Mouse (Mus musculus): ENCODE measurements around the gene Dmap1. TPM values are rescaled to one million over a fixed set of nuclear protein-coding genes. Genes with fewer than 3 reads are reported as not detected.

Dmap1 gene
- total RNA-seq (2012; rRNA removed): 39.3 and 42.2 TPM in 2 replicates
- total RNA-seq (2014; rRNA removed): 39.3 and 42.6 TPM in 2 replicates
- polyA plus RNA-seq (2012; ENCODE audit: insufficient read length, low read depth): 43.4 and 44.5 TPM in 2 replicates

DNA sequence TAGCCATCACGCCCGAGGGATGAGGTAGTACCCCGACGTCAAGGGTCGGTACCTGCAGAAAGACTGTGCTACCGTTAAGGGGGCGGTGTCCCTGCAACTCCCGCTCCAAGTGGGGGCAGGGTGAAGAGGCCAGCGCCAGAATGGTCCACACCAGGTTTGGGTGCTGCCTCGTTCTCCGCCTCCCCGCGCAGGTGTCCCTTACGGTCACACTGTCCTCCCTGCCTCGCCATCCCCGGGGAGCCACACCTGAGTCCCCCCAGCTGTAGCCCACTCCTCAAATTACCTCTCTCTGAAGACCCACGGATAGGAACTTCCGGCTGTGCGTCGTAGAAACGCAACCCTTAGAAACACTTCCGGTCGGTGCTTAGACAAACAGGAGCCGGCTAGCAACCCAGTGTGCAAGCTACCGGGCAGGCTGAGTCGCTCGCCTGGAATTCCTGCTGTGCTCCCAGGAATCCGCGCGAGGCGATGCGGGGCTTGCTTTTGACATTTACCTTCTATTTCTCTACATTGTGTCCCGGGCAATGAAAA is at the start of gene Dmap1:
Gene Dmap1 (minus strand): TSS at position 343 of the 531 bp plus-strand sequence.
- H3K4me1 ChIP-seq (ENCODE audit: control insufficient read depth in 1 of 2, insufficient read depth in 2 of 2): peaks cover 2 to 13% of the 10 kb centered on the region in 2 experiments; a peak in 3 of 4 replicates
- dilution Hi-C loops (cut with MboI; ENCODE audit: extremely low pct_ligation_motif_present, extremely low pct_unique_long_range_greater_than_20kb, low sequenced_read_pairs) (no loop called here), in situ Hi-C loops (cut with MboI; ENCODE audit: low pct_ligation_motif_present, low pct_unique_long_range_greater_than_20kb, low sequenced_read_pairs) (no loop called here)

DNA sequence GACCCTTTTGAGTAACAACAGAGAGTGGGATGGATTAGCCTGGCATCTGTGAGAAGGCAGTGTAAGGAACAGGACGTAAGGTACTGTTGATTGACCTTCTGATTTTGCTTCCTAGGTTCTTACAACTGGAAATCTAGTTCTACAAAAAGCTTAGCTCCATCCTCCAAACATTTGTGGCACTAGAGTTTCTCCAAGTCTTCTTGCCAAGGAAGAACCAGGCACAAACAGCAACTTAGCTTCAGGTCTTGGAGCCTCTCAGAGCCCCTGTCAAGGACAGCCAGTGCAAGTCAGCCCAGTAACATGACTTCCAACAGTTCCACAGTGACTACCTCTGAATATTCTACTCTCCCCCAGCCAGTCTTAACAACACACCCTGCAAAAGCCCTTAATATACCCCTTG is 42.0 kb upstream of the Dmap1 start, which contains the start of gene Gm12845:
Gene Gm12845 (plus strand): TSS at position 301 of the 400 bp plus-strand sequence.
- Histone ChIP-seq H3K27me3 (replicated peaks) (peaks cover 12% of the 10 kb centered on the region), H3K4me2 (ENCODE audit: insufficient read depth, low read depth, poor library complexity, severe bottlenecking) (no peak within 1 kb of the TSS), H3K36me3 (replicated peaks in 1 of 2; ENCODE audit: control insufficient read depth in 1 of 2, insufficient read depth in 1 of 2, low read length in 1 of 2) (no peaks in the 10 kb centered on the region), H3K4me3 (replicated peaks in 1 of 3; ENCODE audit: low read depth in 2 of 3, low read length in 2 of 3, poor library complexity in 1 of 3) (no peak within 1 kb of the TSS), H3K79me2 (replicated peaks; ENCODE audit: control insufficient read depth, extremely low read depth, insufficient read depth, poor library complexity, severe bottlenecking) (no peaks in the 10 kb centered on the region), H3K9me3 (replicated peaks; ENCODE audit: low read length) (no peaks in the 10 kb centered on the region), H3K27ac (ENCODE audit: insufficient read depth, low read depth) (no peak within 1 kb of the TSS), H3K9ac (ENCODE audit: insufficient read depth, low read depth) (no peak within 1 kb of the TSS), H3K4me1 (ENCODE audit: control insufficient read depth in 1 of 2, insufficient read depth in 2 of 2) (no peaks in the 10 kb centered on the region)
- no peak for DNase-seq (ENCODE audit: extremely low read depth)
- in situ Hi-C loops (cut with MboI; ENCODE audit: low pct_ligation_motif_present, low pct_unique_long_range_greater_than_20kb, low sequenced_read_pairs) (no loop called here), dilution Hi-C loops (cut with MboI; ENCODE audit: extremely low pct_ligation_motif_present, extremely low pct_unique_long_range_greater_than_20kb, low sequenced_read_pairs) (no loop called here)
- TF ChIP-seq ZC3H11A (IDR thresholded peaks at IDR 0.05; ENCODE audit: low read depth, low read length) (no peak), E2F4 (IDR thresholded peaks at IDR 0.05; ENCODE audit: insufficient replicate concordance, low read depth, low read length) (no peak), SIN3A (IDR thresholded peaks at IDR 0.05; ENCODE audit: low read length) (no peak), NRF1 (IDR thresholded peaks at IDR 0.05; ENCODE audit: low read depth, low read length) (no peak), POLR2A (IDR thresholded peaks at IDR 0.05; ENCODE audit: low read depth, low read length) (no peak), USF1 (IDR thresholded peaks at IDR 0.05; ENCODE audit: low read depth, low read length) (no peak), HCFC1 (IDR thresholded peaks at IDR 0.05; ENCODE audit: low read depth, low read length) (no peak), MAZ (IDR thresholded peaks at IDR 0.05; ENCODE audit: low read depth, low read length) (no peak), CHD1 (IDR thresholded peaks at IDR 0.05; ENCODE audit: low read depth, low read length) (no peak), RCOR1 (conservative IDR thresholded peaks at IDR 0.05; ENCODE audit: low read depth, low read length) (no peak), SMC3 (IDR thresholded peaks at IDR 0.05; ENCODE audit: low read depth, low read length) (no peak), JUND (conservative IDR thresholded peaks at IDR 0.05; ENCODE audit: low read depth, low read length) (no peak), GABPA (IDR thresholded peaks at IDR 0.05; ENCODE audit: insufficient replicate concordance, low read depth, low read length) (no peak), NELFE (IDR thresholded peaks at IDR 0.05; ENCODE audit: low read depth, low read length) (no peak), USF2 (conservative IDR thresholded peaks at IDR 0.05; ENCODE audit: low read depth, low read length) (no peak), POLR2AphosphoS2 (IDR thresholded peaks at IDR 0.05; ENCODE audit: low read depth, low read length) (no peak), ETS1 (conservative IDR thresholded peaks at IDR 0.05; ENCODE audit: low read depth, low read length) (no peak)

More for the DNA sequence above, at the start of gene Dmap1:
- Histone ChIP-seq H3K36me3 (replicated peaks in 1 of 2; ENCODE audit: control insufficient read depth in 1 of 2, insufficient read depth in 1 of 2, low read length in 1 of 2) (peaks cover 30 to 41% of the 10 kb centered on the region in 2 experiments), H3K27me3 (replicated peaks) (peaks cover 3% of the 10 kb centered on the region), H3K79me2 (replicated peaks; ENCODE audit: control insufficient read depth, extremely low read depth, insufficient read depth, poor library complexity, severe bottlenecking) (no peaks in the 10 kb centered on the region), H3K27ac (ENCODE audit: insufficient read depth, low read depth) (no peak within 1 kb of the TSS), H3K4me3 (replicated peaks in 1 of 3; ENCODE audit: low read depth in 2 of 3, low read length in 2 of 3, poor library complexity in 1 of 3) (peak within 1 kb of the TSS; percentile 78 to 94 (median 93)), H3K9me3 (replicated peaks; ENCODE audit: low read length) (no peaks in the 10 kb centered on the region), H3K9ac (ENCODE audit: insufficient read depth, low read depth) (peak within 1 kb of the TSS; percentile 64), H3K4me2 (ENCODE audit: insufficient read depth, low read depth, poor library complexity, severe bottlenecking) (peak within 1 kb of the TSS; percentile 65)
- peak; percentile 75 for DNase-seq (ENCODE audit: extremely low read depth)
- TF ChIP-seq MAZ (IDR thresholded peaks at IDR 0.05; ENCODE audit: low read depth, low read length) (peak; percentile 89), GABPA (IDR thresholded peaks at IDR 0.05; ENCODE audit: insufficient replicate concordance, low read depth, low read length) (no peak; the same call in 1 of the 2 replicates), ZNF384 (IDR thresholded peaks at IDR 0.05; ENCODE audit: low read depth, low read length) (no peak), IRF4 (IDR thresholded peaks at IDR 0.05; ENCODE audit: low read depth, low read length) (peak; percentile 53; the same call in 1 of the 2 replicates), MAFK (IDR thresholded peaks at IDR 0.05; ENCODE audit: insufficient replicate concordance, low read length) (no peak), SMC3 (IDR thresholded peaks at IDR 0.05; ENCODE audit: low read depth, low read length) (no peak), ZC3H11A (IDR thresholded peaks at IDR 0.05; ENCODE audit: low read depth, low read length) (no peak), TCF12 (IDR thresholded peaks at IDR 0.05; ENCODE audit: low read depth, low read length) (peak; percentile 64), UBTF (IDR thresholded peaks at IDR 0.05; ENCODE audit: low read depth, low read length) (peak; percentile 62; the same call in 1 of the 2 replicates), USF1 (IDR thresholded peaks at IDR 0.05; ENCODE audit: low read depth, low read length) (no peak), MYC (IDR thresholded peaks at IDR 0.05; ENCODE audit: low read depth, low read length) (no peak), CHD2 (IDR thresholded peaks at IDR 0.05; ENCODE audit: low read length) (peak; percentile 86), POLR2A (IDR thresholded peaks at IDR 0.05; ENCODE audit: low read depth, low read length) (peak; percentile 69), POLR2AphosphoS2 (IDR thresholded peaks at IDR 0.05; ENCODE audit: low read depth, low read length) (no peak), RAD21 (IDR thresholded peaks at IDR 0.05; ENCODE audit: low read depth, low read length) (no peak), RCOR1 (conservative IDR thresholded peaks at IDR 0.05; ENCODE audit: low read depth, low read length) (peak; percentile 85; the same call in 1 of the 2 replicates), CTCF (conservative IDR thresholded peaks at IDR 0.05 in 1 of 2, IDR thresholded peaks at IDR 0.05 in 1 of 2; ENCODE audit: low read depth in 2 of 2, low read length in 2 of 2) (no peak), KAT2A (IDR thresholded peaks at IDR 0.05; ENCODE audit: insufficient replicate concordance, low read length) (peak; percentile 79; the same call in 1 of the 2 replicates), MEF2A (IDR thresholded peaks at IDR 0.05; ENCODE audit: borderline replicate concordance, low read depth, low read length) (peak; percentile 77), USF2 (conservative IDR thresholded peaks at IDR 0.05; ENCODE audit: low read depth, low read length) (no peak), EP300 (IDR thresholded peaks at IDR 0.05; ENCODE audit: low read length) (no peak), JUND (conservative IDR thresholded peaks at IDR 0.05; ENCODE audit: low read depth, low read length) (no peak; the same call in 1 of the 2 replicates), MAX (IDR thresholded peaks at IDR 0.05; ENCODE audit: low read length) (no peak), ELF1 (IDR thresholded peaks at IDR 0.05; ENCODE audit: low read depth, low read length) (peak; percentile 77), ZMIZ1 (IDR thresholded peaks at IDR 0.05; ENCODE audit: low read depth, low read length) (peak; percentile 46; the same call in 1 of the 2 replicates), TBP (conservative IDR thresholded peaks at IDR 0.05; ENCODE audit: low read depth, low read length) (peak; percentile 71), NRF1 (IDR thresholded peaks at IDR 0.05; ENCODE audit: low read depth, low read length) (0 out of 2 replicates have a peak, but pooled peaks have one; percentile 35), ZKSCAN1 (IDR thresholded peaks at IDR 0.05; ENCODE audit: borderline replicate concordance, low read depth, low read length) (no peak), PAX5 (IDR thresholded peaks at IDR 0.05; ENCODE audit: low read length) (no peak), BHLHE40 (IDR thresholded peaks at IDR 0.05; ENCODE audit: low read depth, low read length) (no peak), NELFE (IDR thresholded peaks at IDR 0.05; ENCODE audit: low read depth, low read length) (no peak; the same call in none of the 2 replicates), SIN3A (IDR thresholded peaks at IDR 0.05; ENCODE audit: low read length) (peak; percentile 85), JUN (IDR thresholded peaks at IDR 0.05; ENCODE audit: insufficient read depth, low read depth, low read length) (no peak), E2F4 (IDR thresholded peaks at IDR 0.05; ENCODE audit: insufficient replicate concordance, low read depth, low read length) (peak; percentile 64; the same call in 1 of the 2 replicates), CHD1 (IDR thresholded peaks at IDR 0.05; ENCODE audit: low read depth, low read length) (no peak), ETS1 (conservative IDR thresholded peaks at IDR 0.05; ENCODE audit: low read depth, low read length) (no peak), MXI1 (IDR thresholded peaks at IDR 0.05; ENCODE audit: low read depth, low read length) (peak; percentile 69), HCFC1 (IDR thresholded peaks at IDR 0.05; ENCODE audit: low read depth, low read length) (peak; percentile 93)
